In genomic region chr7:13277833-13278232, GRCm38 (mm10) we compare ENCODE assay signal across 8 mouse cellular contexts. TPM values are rescaled to one million over a fixed set of nuclear protein-coding genes. Genes with fewer than 3 reads are reported as not detected.
DNase-seq lines count a peak whose midpoint lies in the region; ATAC-seq and TF ChIP-seq lines count a peak whose summit lies in the region.

No protein-coding gene starts in this region.

- H3K4me3 ChIP-seq in heart, embryonic 11.5 days (ENCODE audit: low read depth, low read length) = peak overlapping the region; percentile 80
- peak overlapping the region; percentile 76 to 79 for H3K4me3 ChIP-seq in MEL (ENCODE audit: control insufficient read depth in 1 of 2, insufficient read depth in 1 of 2, low read depth in 2 of 2, low read length in 2 of 2)
- peak overlapping the region; percentile 84 for H3K4me3 ChIP-seq in heart, postnatal 0 days (ENCODE audit: low read depth, low read length)
- H3K4me3 ChIP-seq in macrophage (ENCODE audit: inconsistent target) = peak overlapping the region; percentile 85

- H3K9ac ChIP-seq in heart, embryonic 11.5 days (ENCODE audit: low read depth, low read length) = peak overlapping the region; percentile 86
- peak overlapping the region; percentile 86 for H3K9ac ChIP-seq in MEL (ENCODE audit: control insufficient read depth, low read depth, low read length, poor library complexity, severe bottlenecking)
- peak overlapping the region; percentile 66 for H3K9ac ChIP-seq in heart, postnatal 0 days (replicated peaks; ENCODE audit: low read depth, low read length)

- H3K27me3 ChIP-seq in heart, embryonic 11.5 days (ENCODE audit: control insufficient read depth, insufficient read depth, low read length) = no peaks in the 10 kb centered on the region
- no peaks in the 10 kb centered on the region for H3K27me3 ChIP-seq in MEL (ENCODE audit: control insufficient read depth in 1 of 2, insufficient read depth in 2 of 2, low read length in 2 of 2)
- H3K27me3 ChIP-seq in heart, postnatal 0 days (ENCODE audit: control insufficient read depth, insufficient read depth, low read length) = no peaks in the 10 kb centered on the region

- H3K79me2 ChIP-seq in MEL (ENCODE audit: control insufficient read depth, insufficient read depth, low read length, poor library complexity) = peaks cover 8% of the 10 kb centered on the region
- H3K79me2 ChIP-seq in macrophage (ENCODE audit: inconsistent target) = peaks cover 19% of the 10 kb centered on the region

- H3K36me3 ChIP-seq in heart, embryonic 11.5 days (ENCODE audit: control insufficient read depth, insufficient read depth, low read length) = peaks cover 17% of the 10 kb centered on the region
- H3K36me3 ChIP-seq in MEL (ENCODE audit: control insufficient read depth in 1 of 2, insufficient read depth in 2 of 2, low read length in 2 of 2) (peaks cover 0 to 10% of the 10 kb centered on the region in 2 experiments; a peak in 3 of 4 replicates), macrophage (ENCODE audit: inconsistent target) (no peaks in the 10 kb centered on the region)
- peaks cover 18% of the 10 kb centered on the region for H3K36me3 ChIP-seq in heart, postnatal 0 days (replicated peaks; ENCODE audit: control insufficient read depth, insufficient read depth, low read length)

- H3K4me2 ChIP-seq in heart, embryonic 11.5 days = peak overlapping the region; percentile 82
- H3K4me2 ChIP-seq in heart, postnatal 0 days (ENCODE audit: low read depth, low read length) = peak overlapping the region; percentile 74

- TF ChIP-seq POLR2A in MEL (IDR thresholded peaks at IDR 0.05; ENCODE audit: control insufficient read depth in 1 of 2, insufficient read depth in 1 of 2, low read depth in 1 of 2, low read length in 2 of 2, poor library complexity in 1 of 2) = no peak

- no peak for TF ChIP-seq RAD21 in MEL (IDR thresholded peaks at IDR 0.05; ENCODE audit: low read depth, low read length)

- TF ChIP-seq EP300 in MEL (IDR thresholded peaks at IDR 0.05; ENCODE audit: low read depth in 1 of 2, low read length in 2 of 2) = no peak
- TF ChIP-seq EP300 in heart, postnatal 0 days (IDR thresholded peaks at IDR 0.05; ENCODE audit: low read depth) = no peak

- TF ChIP-seq CTCF in MEL (IDR thresholded peaks at IDR 0.05 in 2 of 3, conservative IDR thresholded peaks at IDR 0.05 in 1 of 3; ENCODE audit: control insufficient read depth in 1 of 3, insufficient read depth in 1 of 3, low read depth in 2 of 3, low read length in 3 of 3, poor library complexity in 1 of 3, severe bottlenecking in 1 of 3) = no peak
- TF ChIP-seq CTCF in heart, postnatal 0 days (IDR thresholded peaks at IDR 0.05; ENCODE audit: low read depth) = no peak

- no peaks in the 10 kb centered on the region for H3K9me3 ChIP-seq in heart, embryonic 11.5 days (replicated peaks; ENCODE audit: control insufficient read depth, low read length)
- no peaks in the 10 kb centered on the region for H3K9me3 ChIP-seq in MEL (replicated peaks; ENCODE audit: insufficient read depth, low read length)
- no peaks in the 10 kb centered on the region for H3K9me3 ChIP-seq in heart, postnatal 0 days (replicated peaks; ENCODE audit: control insufficient read depth, low read length)

- no peak for DNase-seq in heart, adult 8-10 months (ENCODE audit: low spot score)
- no peak for DNase-seq in MEL (ENCODE audit: low read depth, low spot score)
- no peak for DNase-seq in heart, postnatal 0 days (ENCODE audit: low spot score)
- no peak for DNase-seq in frontal cortex, postnatal 14 days (ENCODE audit: low spot score in 2 of 2)
- no peak for DNase-seq in retina, postnatal 1 day
- no peak for DNase-seq in layer of hippocampus, postnatal 36 days

- ATAC-seq in heart, embryonic 11.5 days (replicated peaks; ENCODE audit: insufficient number of reproducible peaks, low FRiP score, low TSS enrichment) = no peak
- no peak for ATAC-seq in heart, postnatal 0 days (ENCODE audit: insufficient read depth, low read depth)

- H3K27ac ChIP-seq in heart, embryonic 11.5 days (ENCODE audit: low read depth, low read length) = peak overlapping the region; percentile 87; the same call in 1 of the 2 replicates
- peak overlapping the region; percentile 84 for H3K27ac ChIP-seq in MEL (ENCODE audit: control insufficient read depth, low read depth, low read length)
- H3K27ac ChIP-seq in heart, postnatal 0 days (ENCODE audit: low read depth) = peak overlapping the region; percentile 85
- peak overlapping the region; percentile 63 for H3K27ac ChIP-seq in macrophage

- 28% methylated on average over 2 of the region's 2 CpGs for WGBS in heart, embryonic 11.5 days (ENCODE audit: insufficient replicate concordance)
- WGBS in heart, postnatal 0 days = 19% methylated on average over 2 of the region's 2 CpGs
- 27% methylated on average over 2 of the region's 2 CpGs for WGBS in macrophage (ENCODE audit: missing documents)

- peaks cover 4% of the 10 kb centered on the region; the same call in 1 of the 2 replicates for H3K4me1 ChIP-seq in heart, embryonic 11.5 days (ENCODE audit: control insufficient read depth, insufficient read depth, low read length)
- peaks cover 2 to 14% of the 10 kb centered on the region in 2 experiments for H3K4me1 ChIP-seq in MEL (ENCODE audit: control insufficient read depth in 1 of 2, insufficient read depth in 2 of 2, low read length in 2 of 2)
- H3K4me1 ChIP-seq in heart, postnatal 0 days (ENCODE audit: control insufficient read depth, insufficient read depth) = peaks cover 4% of the 10 kb centered on the region; the same call in 1 of the 2 replicates

TF ChIP-seq in MEL, 35 proteins besides CTCF, POLR2A, EP300 and RAD21:
- no peak for TF ChIP-seq ELF1 (IDR thresholded peaks at IDR 0.05; ENCODE audit: low read depth, low read length)
- no peak for TF ChIP-seq USF2 (IDR thresholded peaks at IDR 0.05; ENCODE audit: borderline replicate concordance in 1 of 2, insufficient read depth in 1 of 2, low read depth in 1 of 2, low read length in 2 of 2)
- no peak for TF ChIP-seq SMC3 (IDR thresholded peaks at IDR 0.05; ENCODE audit: low read depth, low read length)
- TF ChIP-seq KAT2A (conservative IDR thresholded peaks at IDR 0.05; ENCODE audit: low read depth, low read length) = no peak
- TF ChIP-seq MAFK (IDR thresholded peaks at IDR 0.05; ENCODE audit: borderline replicate concordance, low read depth, low read length) = no peak

RNA-seq across cellular contexts. Expression of gene Zswim9, which starts 0.7 kb away (rescaled TPM):
- 3.4 and 6.3 TPM in 2 replicates for polyA plus RNA-seq in heart, embryonic 11.5 days (2014; fragmentation: Nextera tagmentation; extraction: Ambion mirVana)
- total RNA-seq in heart, adult 8-10 months (2022) = 10 to 100 TPM; 10.7 to 11.6 (median 11.2) TPM
- 4.9 and 6.1 TPM in 2 replicates for total RNA-seq in MEL (2012; rRNA removed)
- polyA plus RNA-seq in MEL (2012; ENCODE audit: insufficient read depth in 1 of 2, insufficient read length in 2 of 2, low read depth in 1 of 2, low replicate concordance in 2 of 2, missing spikeins in 1 of 2) (10 to 100 TPM in 1 of 2 experiments, 1 to 10 TPM in 1; 7.7 to 46.6 TPM), macrophage (2018) (2.6 to 4.6 TPM (median 4.1 TPM) in 3 replicates)
- total RNA-seq in heart, postnatal 0 days (2014; rRNA removed; ENCODE audit: low replicate concordance) = 0.99 and 1.6 TPM in 2 replicates
- polyA plus RNA-seq in heart, postnatal 0 days (2015; fragmentation: Nextera tagmentation; extraction: Ambion mirVana) = 3.6 and 5.7 TPM in 2 replicates
- total RNA-seq in macrophage (2018; cell fraction: chromatin; rRNA removed) = 10 to 100 TPM in 23 of 26 experiments, 1 to 10 TPM in 3; 9.1 to 47.5 (median 21.0) TPM
- 1 to 10 TPM in 25 of 26 experiments, under 1 TPM in 1; 0.86 to 5.1 (median 2.7) TPM for total RNA-seq in macrophage (2018; cell fraction: cytosol; rRNA removed)
- 10 to 100 TPM in 20 of 26 experiments, 1 to 10 TPM in 6; 6.9 to 43.5 (median 15.0) TPM for total RNA-seq in macrophage (2018; cell fraction: nucleus; rRNA removed)
- 10 to 100 TPM; 15.0 to 16.8 TPM for total RNA-seq in layer of hippocampus, postnatal 36 days (2021)

RNA-seq across cellular contexts. Expression of gene Lig1, which starts 0.8 kb away (rescaled TPM):
- polyA plus RNA-seq in heart, embryonic 11.5 days (2014; fragmentation: Nextera tagmentation; extraction: Ambion mirVana) = 84.6 and 95.3 TPM in 2 replicates
- 1 to 10 TPM; 3.0 to 4.1 (median 3.5) TPM for total RNA-seq in heart, adult 8-10 months (2022)
- 63.1 and 67.2 TPM in 2 replicates for total RNA-seq in MEL (2012; rRNA removed)
- polyA plus RNA-seq in MEL (2012; ENCODE audit: insufficient read depth in 1 of 2, insufficient read length in 2 of 2, low read depth in 1 of 2, low replicate concordance in 2 of 2, missing spikeins in 1 of 2) (100 to 1,000 TPM; 187 to 570 TPM), macrophage (2018) (5.4 to 37.3 TPM (median 35.3 TPM) in 3 replicates)
- 2.9 and 12.9 TPM in 2 replicates for total RNA-seq in heart, postnatal 0 days (2014; rRNA removed; ENCODE audit: low replicate concordance)
- 20.1 TPM in 2 replicates for polyA plus RNA-seq in heart, postnatal 0 days (2015; fragmentation: Nextera tagmentation; extraction: Ambion mirVana)
- 10 to 100 TPM in 18 of 26 experiments, 1 to 10 TPM in 8; 2.3 to 41.0 (median 15.4) TPM for total RNA-seq in macrophage (2018; cell fraction: chromatin; rRNA removed)
- total RNA-seq in macrophage (2018; cell fraction: cytosol; rRNA removed) = 10 to 100 TPM in 4 of 26 experiments, 1 to 10 TPM in 22; 5.9 to 14.4 (median 8.0) TPM
- 10 to 100 TPM in 6 of 26 experiments, 1 to 10 TPM in 20; 2.7 to 65.8 (median 7.3) TPM for total RNA-seq in macrophage (2018; cell fraction: nucleus; rRNA removed)
- 1 to 10 TPM; 5.6 to 5.8 TPM for total RNA-seq in layer of hippocampus, postnatal 36 days (2021)

RNA-seq across cellular contexts. Expression of gene Pla2g4c, which starts 46.6 kb away (rescaled TPM):
- 0.73 and 1.4 TPM in 2 replicates for polyA plus RNA-seq in heart, embryonic 11.5 days (2014; fragmentation: Nextera tagmentation; extraction: Ambion mirVana)
- total RNA-seq in heart, adult 8-10 months (2022) = under 1 TPM in 1 of 4 experiments, not detected in 3; 0.08 TPM
- total RNA-seq in MEL (2012; rRNA removed) = 0.85 and 1.0 TPM in 2 replicates
- polyA plus RNA-seq in MEL (2012; ENCODE audit: insufficient read depth in 1 of 2, insufficient read length in 2 of 2, low read depth in 1 of 2, low replicate concordance in 2 of 2, missing spikeins in 1 of 2) (1 to 10 TPM in 1 of 2 experiments, not detected in 1; 2.0 TPM), macrophage (2018) (0.12 to 0.19 TPM in 2 of 3 replicates, not detected in the other)
- total RNA-seq in heart, postnatal 0 days (2014; rRNA removed; ENCODE audit: low replicate concordance) = 0.15 and 0.27 TPM in 2 replicates
- 0.07 and 0.12 TPM in 2 replicates for polyA plus RNA-seq in heart, postnatal 0 days (2015; fragmentation: Nextera tagmentation; extraction: Ambion mirVana)
- 1 to 10 TPM in 13 of 26 experiments, under 1 TPM in 13; 0.18 to 2.8 (median 1.0) TPM for total RNA-seq in macrophage (2018; cell fraction: chromatin; rRNA removed)
- under 1 TPM in 18 of 26 experiments, not detected in 8; 0.05 to 0.88 (median 0.27) TPM for total RNA-seq in macrophage (2018; cell fraction: cytosol; rRNA removed)
- total RNA-seq in macrophage (2018; cell fraction: nucleus; rRNA removed) = 1 to 10 TPM in 5 of 26 experiments, under 1 TPM in 20, not detected in 1; 0.19 to 3.2 (median 0.59) TPM
- under 1 TPM; 0.30 to 0.46 TPM for total RNA-seq in layer of hippocampus, postnatal 36 days (2021)
